24 mouse cellular contexts compared by ENCODE assay signal in genomic region chrX:109392908-109393307, GRCm38 (mm10).
DNase-seq lines count a peak whose midpoint lies in the region; ATAC-seq and TF ChIP-seq lines count a peak whose summit lies in the region.
"Had no signal": no experiment of that assay in that cellular context is flagged by ENCODE, and none has a peak within 500 bp of the region (broad histone marks: within the 10 kb centered on the region; RNA-seq: fewer than 3 reads in every experiment).

No protein-coding gene starts in this region.

- no peak for ATAC-seq in hindbrain, embryonic 14.5 days (ENCODE audit: low FRiP score)
- ATAC-seq in hindbrain, embryonic 13.5 days (ENCODE audit: low FRiP score), result no peak
- no peak for ATAC-seq in midbrain, embryonic 14.5 days (ENCODE audit: low FRiP score, low TSS enrichment)
- ATAC-seq in midbrain, embryonic 16.5 days, result no peak
- no peak for ATAC-seq in inflammation-experienced regulatory T-cells, adult 6 months
- ATAC-seq: forebrain, embryonic 16.5 days; hindbrain, embryonic 16.5 days had no signal

- no peak for TF ChIP-seq POLR2A in brain, embryonic 14.5 days (IDR thresholded peaks at IDR 0.05; ENCODE audit: borderline replicate concordance, extremely low read depth, insufficient read depth, insufficient read length, poor library complexity, severe bottlenecking)

- H3K4me3 ChIP-seq in hindbrain, embryonic 14.5 days (replicated peaks; ENCODE audit: low read length), result no peak overlapping the region
- H3K4me3 ChIP-seq in hindbrain, embryonic 13.5 days, result no peak overlapping the region
- no peak overlapping the region for H3K4me3 ChIP-seq in midbrain, embryonic 14.5 days (replicated peaks; ENCODE audit: low read depth, low read length)
- H3K4me3 ChIP-seq in midbrain, embryonic 16.5 days (ENCODE audit: low read depth, low read length), result no peak overlapping the region
- H3K4me3 ChIP-seq: embryonic facial prominence, embryonic 12.5 days; erythroblast, embryonic 14.5 days; myocyte had no signal

- peak; percentile 0 for DNase-seq in embryo, embryonic 10.5 days (ENCODE audit: low spot score)
- DNase-seq in embryo, embryonic 10 days (ENCODE audit: low spot score), result no peak
- peak; percentile 53 for DNase-seq in hindbrain, embryonic 14.5 days (ENCODE audit: low spot score)
- peak; percentile 59 for DNase-seq in midbrain, embryonic 14.5 days
- DNase-seq in brain, embryonic 14.5 days (ENCODE audit: low read depth), result peak; percentile 18
- DNase-seq: adrenal gland, adult 2 months; cerebellum, postnatal 10 days; heart, postnatal 10 days; kidney, adult 11 months; kidney, postnatal 10 days; right cerebral cortex, postnatal 14 days; spleen, adult 18-20 months; thymus, postnatal 4 days had no signal

- 64% methylated on average over 3 of the region's 3 CpGs for WGBS in hindbrain, embryonic 14.5 days
- 62% methylated on average over 3 of the region's 3 CpGs for WGBS in hindbrain, embryonic 13.5 days
- 56% methylated on average over 3 of the region's 3 CpGs for WGBS in midbrain, embryonic 14.5 days
- 61% methylated on average over 3 of the region's 3 CpGs for WGBS in midbrain, embryonic 16.5 days

- H3K9me3 ChIP-seq in hindbrain, embryonic 14.5 days (ENCODE audit: control insufficient read depth, low read length), result 0 out of 2 replicates have a peak, but pooled peaks cover 3% of the 10 kb centered on the region
- no peaks in the 10 kb centered on the region for H3K9me3 ChIP-seq in hindbrain, embryonic 13.5 days
- no peaks in the 10 kb centered on the region for H3K9me3 ChIP-seq in midbrain, embryonic 14.5 days (ENCODE audit: control insufficient read depth, low read length)
- H3K9me3 ChIP-seq in midbrain, embryonic 16.5 days (replicated peaks; ENCODE audit: control insufficient read depth, low read length, poor library complexity, severe bottlenecking), result no peaks in the 10 kb centered on the region
- H3K9me3 ChIP-seq: embryonic facial prominence, embryonic 12.5 days had no signal

- no peaks in the 10 kb centered on the region for H3K4me1 ChIP-seq in hindbrain, embryonic 14.5 days (replicated peaks; ENCODE audit: control insufficient read depth, insufficient read depth, low read length)
- H3K4me1 ChIP-seq in hindbrain, embryonic 13.5 days (replicated peaks), result no peaks in the 10 kb centered on the region
- no peaks in the 10 kb centered on the region for H3K4me1 ChIP-seq in midbrain, embryonic 14.5 days (ENCODE audit: control insufficient read depth, insufficient read depth, low read length)
- no peaks in the 10 kb centered on the region for H3K4me1 ChIP-seq in midbrain, embryonic 16.5 days (ENCODE audit: control insufficient read depth, insufficient read depth, low read length)
- H3K4me1 ChIP-seq: embryonic facial prominence, embryonic 12.5 days had no signal

- H3K36me3 ChIP-seq in hindbrain, embryonic 14.5 days (replicated peaks; ENCODE audit: control insufficient read depth, insufficient read depth), result no peaks in the 10 kb centered on the region
- no peaks in the 10 kb centered on the region for H3K36me3 ChIP-seq in hindbrain, embryonic 13.5 days
- no peaks in the 10 kb centered on the region for H3K36me3 ChIP-seq in midbrain, embryonic 14.5 days (ENCODE audit: control insufficient read depth, insufficient read depth, low read length)
- no peaks in the 10 kb centered on the region for H3K36me3 ChIP-seq in midbrain, embryonic 16.5 days (ENCODE audit: control insufficient read depth, insufficient read depth, low read length)
- H3K36me3 ChIP-seq: embryonic facial prominence, embryonic 12.5 days had no signal

- H3K4me2 ChIP-seq in hindbrain, embryonic 14.5 days (replicated peaks), result no peak overlapping the region
- no peak overlapping the region for H3K4me2 ChIP-seq in hindbrain, embryonic 13.5 days
- H3K4me2 ChIP-seq in midbrain, embryonic 14.5 days (ENCODE audit: low read length), result no peak overlapping the region
- no peak overlapping the region for H3K4me2 ChIP-seq in midbrain, embryonic 16.5 days (ENCODE audit: low read length)
- H3K4me2 ChIP-seq: embryonic facial prominence, embryonic 12.5 days; heart, embryonic 11.5 days; midbrain, embryonic 11.5 days had no signal

- no peak for TF ChIP-seq CTCF in brain, embryonic 14.5 days (IDR thresholded peaks at IDR 0.05; ENCODE audit: borderline replicate concordance, extremely low read depth, insufficient read depth, insufficient read length)

- no peak overlapping the region for H3K27ac ChIP-seq in hindbrain, embryonic 14.5 days
- no peak overlapping the region for H3K27ac ChIP-seq in hindbrain, embryonic 13.5 days
- H3K27ac ChIP-seq in midbrain, embryonic 14.5 days (replicated peaks; ENCODE audit: low read depth, low read length), result no peak overlapping the region
- no peak overlapping the region for H3K27ac ChIP-seq in midbrain, embryonic 16.5 days (ENCODE audit: low read length)
- H3K27ac ChIP-seq: embryonic facial prominence, embryonic 12.5 days; liver, embryonic 14.5 days had no signal

- no peaks in the 10 kb centered on the region for H3K27me3 ChIP-seq in hindbrain, embryonic 14.5 days (ENCODE audit: control insufficient read depth, insufficient read depth, low read length)
- H3K27me3 ChIP-seq in hindbrain, embryonic 13.5 days, result no peaks in the 10 kb centered on the region
- no peaks in the 10 kb centered on the region for H3K27me3 ChIP-seq in midbrain, embryonic 14.5 days (ENCODE audit: control insufficient read depth, insufficient read depth, low read length)
- no peaks in the 10 kb centered on the region for H3K27me3 ChIP-seq in midbrain, embryonic 16.5 days (ENCODE audit: control insufficient read depth, insufficient read depth, low read depth, low read length)
- H3K27me3 ChIP-seq: embryonic facial prominence, embryonic 12.5 days had no signal

- no peak overlapping the region for H3K9ac ChIP-seq in hindbrain, embryonic 14.5 days
- H3K9ac ChIP-seq in hindbrain, embryonic 13.5 days, result no peak overlapping the region
- H3K9ac ChIP-seq in midbrain, embryonic 14.5 days (replicated peaks; ENCODE audit: low read length), result no peak overlapping the region
- no peak overlapping the region for H3K9ac ChIP-seq in midbrain, embryonic 16.5 days (ENCODE audit: low read depth, low read length)
- H3K9ac ChIP-seq: embryonic facial prominence, embryonic 12.5 days; liver, embryonic 14.5 days had no signal
